Comparison of ENCODE assay signal across 7 mouse cellular contexts in genomic region chr8:57511316-57512118, GRCm38 (mm10). TPM values are rescaled to one million over a fixed set of nuclear protein-coding genes. Genes with fewer than 3 reads are reported as not detected.
DNase-seq lines count a peak whose midpoint lies in the region; ATAC-seq lines count a peak whose summit lies in the region.

Hmgb2 (plus strand) TSS chr8:57511907.

- H3K27me3 ChIP-seq in embryonic facial prominence, embryonic 11.5 days (ENCODE audit: control insufficient read depth, insufficient read depth, low read length) = no peaks in the 10 kb centered on the region
- no peaks in the 10 kb centered on the region for H3K27me3 ChIP-seq in limb, embryonic 10.5 days (ENCODE audit: low read depth, poor library complexity, severe bottlenecking)
- H3K27me3 ChIP-seq in midbrain, embryonic 13.5 days = no peaks in the 10 kb centered on the region

- H3K4me3 ChIP-seq in embryonic facial prominence, embryonic 11.5 days (ENCODE audit: low read depth, low read length) = peak within 1 kb of the TSS; percentile 95
- peak within 1 kb of the TSS; percentile 90 for H3K4me3 ChIP-seq in limb, embryonic 10.5 days
- peak within 1 kb of the TSS; percentile 84 for H3K4me3 ChIP-seq in midbrain, embryonic 13.5 days (replicated peaks)

- WGBS in embryonic facial prominence, embryonic 11.5 days = under 1% methylated on average over 63 of the region's 63 CpGs
- WGBS in limb, embryonic 10.5 days = under 1% methylated on average over 63 of the region's 63 CpGs
- WGBS in midbrain, embryonic 13.5 days = under 1% methylated on average over 63 of the region's 63 CpGs

- H3K36me3 ChIP-seq in embryonic facial prominence, embryonic 11.5 days (replicated peaks; ENCODE audit: control insufficient read depth, insufficient read depth, low read depth, low read length) = 0 out of 2 replicates have a peak, but pooled peaks cover 2% of the 10 kb centered on the region
- H3K36me3 ChIP-seq in limb, embryonic 10.5 days = peaks cover 36% of the 10 kb centered on the region
- H3K36me3 ChIP-seq in midbrain, embryonic 13.5 days = peaks cover 7% of the 10 kb centered on the region; the same call in 1 of the 2 replicates

- H3K9me3 ChIP-seq in embryonic facial prominence, embryonic 11.5 days (replicated peaks; ENCODE audit: control insufficient read depth, low read length) = no peaks in the 10 kb centered on the region
- no peaks in the 10 kb centered on the region for H3K9me3 ChIP-seq in limb, embryonic 10.5 days (replicated peaks)
- no peaks in the 10 kb centered on the region for H3K9me3 ChIP-seq in midbrain, embryonic 13.5 days

- peak; percentile 100 for ATAC-seq in embryonic facial prominence, embryonic 11.5 days (replicated peaks; ENCODE audit: insufficient number of reproducible peaks, low FRiP score, low TSS enrichment, low read depth)
- peak; percentile 94 for ATAC-seq in granulocyte monocyte progenitor cell, adult 5-6 weeks (replicated peaks; ENCODE audit: poor library complexity, severe bottlenecking)
- peak; percentile 100 for ATAC-seq in midbrain, embryonic 13.5 days

- H3K4me2 ChIP-seq in embryonic facial prominence, embryonic 11.5 days (ENCODE audit: low read depth, low read length) = peak within 1 kb of the TSS; percentile 81
- H3K4me2 ChIP-seq in midbrain, embryonic 13.5 days (replicated peaks) = peak within 1 kb of the TSS; percentile 96

- H3K27ac ChIP-seq in embryonic facial prominence, embryonic 11.5 days (replicated peaks; ENCODE audit: low read depth, low read length) = peak within 1 kb of the TSS; percentile 100
- H3K27ac ChIP-seq in limb, embryonic 10.5 days = peak within 1 kb of the TSS; percentile 100
- peak within 1 kb of the TSS; percentile 99 for H3K27ac ChIP-seq in midbrain, embryonic 13.5 days

- peak within 1 kb of the TSS; percentile 100 for H3K9ac ChIP-seq in embryonic facial prominence, embryonic 11.5 days (replicated peaks; ENCODE audit: low read length)
- H3K9ac ChIP-seq in midbrain, embryonic 13.5 days (replicated peaks) = peak within 1 kb of the TSS; percentile 96

- no peaks in the 10 kb centered on the region for H3K4me1 ChIP-seq in embryonic facial prominence, embryonic 11.5 days (ENCODE audit: control insufficient read depth, insufficient read depth, low read length)
- H3K4me1 ChIP-seq in limb, embryonic 10.5 days = peaks cover 18% of the 10 kb centered on the region; the same call in 1 of the 2 replicates
- H3K4me1 ChIP-seq in midbrain, embryonic 13.5 days (replicated peaks) = peaks cover 12% of the 10 kb centered on the region

- peak; percentile 100 for DNase-seq in adrenal gland, postnatal 14 days
- DNase-seq in embryonic facial prominence, embryonic 11.5 days (ENCODE audit: low spot score) = peak; percentile 100
- peak; percentile 100 for DNase-seq in kidney, adult 11 months
- peak; percentile 100 for DNase-seq in limb, embryonic 10.5 days (ENCODE audit: low spot score)
- peak; percentile 99 for DNase-seq in spleen, adult 12 weeks (ENCODE audit: low spot score)

RNA-seq across cellular contexts. Expression of gene Hmgb2, which starts in this region (rescaled TPM):
- 56.5 and 57.5 TPM in 2 replicates for total RNA-seq in adrenal gland, postnatal 14 days (2021)
- polyA plus RNA-seq in embryonic facial prominence, embryonic 11.5 days (2014; fragmentation: Nextera tagmentation; extraction: Ambion mirVana) = 509 and 581 TPM in 2 replicates
- 351 and 354 TPM in 2 replicates for total RNA-seq in granulocyte monocyte progenitor cell, adult 5-6 weeks (2014; fragmentation: Nextera tagmentation)
- 469 and 554 TPM in 2 replicates for total RNA-seq in granulocyte monocyte progenitor cell, adult 5-6 weeks (2017)
- polyA plus RNA-seq in limb, embryonic 10.5 days (2016; fragmentation: Nextera tagmentation; extraction: Ambion mirVana) = 497 and 548 TPM in 2 replicates
- polyA plus RNA-seq in midbrain, embryonic 13.5 days (2015; fragmentation: Nextera tagmentation; extraction: Ambion mirVana) = 210 and 259 TPM in 2 replicates

Comparison
In these comparisons a context has a peak if more than half of its experiments do, and no peak if none do; other contexts are left out.
1. Peak in every context shown above with its lines: DNase-seq, ATAC-seq, H3K4me3 ChIP-seq and H3K27ac ChIP-seq.